Mouse (Mus musculus): ENCODE data around the gene Nck2.
A peak's percentile ranks its signal among the peaks of the same experiment; 100 is the strongest.

Gene Nck2

DNA sequence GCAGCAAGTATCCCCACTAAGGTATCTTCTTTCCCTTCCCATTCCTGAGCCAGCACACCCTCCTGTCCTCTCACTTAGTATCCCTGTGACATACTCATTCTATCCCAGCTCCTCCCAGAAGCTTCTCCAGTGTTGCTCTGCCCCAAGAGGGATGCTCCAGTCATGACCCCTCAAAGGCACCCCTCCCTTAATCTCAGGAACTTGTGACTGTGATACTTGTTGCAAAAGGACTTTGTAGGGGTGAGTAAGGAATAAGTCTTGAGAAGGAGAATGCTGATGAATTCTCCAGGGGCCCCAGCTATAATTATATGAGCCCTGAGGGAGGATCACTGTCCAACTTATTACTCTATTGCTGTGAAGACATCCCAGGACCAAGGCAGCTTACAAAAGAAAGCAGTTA, 7.8 kb upstream of the Nck2 start:
- no peak for DNase-seq

DNA sequence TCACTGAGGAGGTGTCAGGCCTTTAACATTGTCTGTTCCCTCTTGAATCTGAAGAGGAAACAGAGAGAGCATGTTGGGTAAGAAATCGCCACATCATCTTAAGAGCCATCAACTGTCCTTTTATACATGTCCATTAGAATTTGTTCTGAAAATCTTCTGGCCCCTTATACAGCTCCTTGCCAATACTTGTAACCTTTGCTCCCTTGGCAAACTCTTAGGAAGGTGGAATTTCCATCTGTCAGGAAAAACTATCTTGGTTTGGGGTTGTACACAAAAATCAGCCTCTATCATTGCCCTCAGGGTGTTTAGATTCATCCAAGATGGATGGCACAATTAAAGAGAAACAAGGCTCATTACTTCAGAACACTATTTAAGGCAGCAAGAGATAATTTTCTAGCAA, 5.1 kb upstream of the Nck2 start:
- no peak for DNase-seq

DNA sequence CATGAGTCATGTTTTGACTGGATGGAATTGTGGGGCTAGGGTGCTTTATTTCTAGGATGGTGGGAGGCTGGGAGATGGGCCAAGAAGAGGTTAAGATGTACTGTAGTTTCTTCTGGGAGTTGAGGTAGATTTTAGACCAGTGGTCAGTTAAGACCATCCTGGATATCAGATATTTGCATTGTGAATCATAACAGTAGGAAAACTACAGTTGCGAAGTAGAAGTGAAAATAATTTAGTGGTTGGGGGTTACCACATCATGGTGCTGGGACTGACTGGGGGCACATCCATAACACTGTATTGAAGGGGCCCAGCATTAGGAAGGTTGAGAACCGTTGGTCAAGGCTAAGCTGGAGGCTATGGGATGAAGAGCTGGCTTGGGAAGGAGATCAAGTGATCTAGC, 1.8 kb upstream of the Nck2 start:
- DNase-seq: no peak

DNA sequence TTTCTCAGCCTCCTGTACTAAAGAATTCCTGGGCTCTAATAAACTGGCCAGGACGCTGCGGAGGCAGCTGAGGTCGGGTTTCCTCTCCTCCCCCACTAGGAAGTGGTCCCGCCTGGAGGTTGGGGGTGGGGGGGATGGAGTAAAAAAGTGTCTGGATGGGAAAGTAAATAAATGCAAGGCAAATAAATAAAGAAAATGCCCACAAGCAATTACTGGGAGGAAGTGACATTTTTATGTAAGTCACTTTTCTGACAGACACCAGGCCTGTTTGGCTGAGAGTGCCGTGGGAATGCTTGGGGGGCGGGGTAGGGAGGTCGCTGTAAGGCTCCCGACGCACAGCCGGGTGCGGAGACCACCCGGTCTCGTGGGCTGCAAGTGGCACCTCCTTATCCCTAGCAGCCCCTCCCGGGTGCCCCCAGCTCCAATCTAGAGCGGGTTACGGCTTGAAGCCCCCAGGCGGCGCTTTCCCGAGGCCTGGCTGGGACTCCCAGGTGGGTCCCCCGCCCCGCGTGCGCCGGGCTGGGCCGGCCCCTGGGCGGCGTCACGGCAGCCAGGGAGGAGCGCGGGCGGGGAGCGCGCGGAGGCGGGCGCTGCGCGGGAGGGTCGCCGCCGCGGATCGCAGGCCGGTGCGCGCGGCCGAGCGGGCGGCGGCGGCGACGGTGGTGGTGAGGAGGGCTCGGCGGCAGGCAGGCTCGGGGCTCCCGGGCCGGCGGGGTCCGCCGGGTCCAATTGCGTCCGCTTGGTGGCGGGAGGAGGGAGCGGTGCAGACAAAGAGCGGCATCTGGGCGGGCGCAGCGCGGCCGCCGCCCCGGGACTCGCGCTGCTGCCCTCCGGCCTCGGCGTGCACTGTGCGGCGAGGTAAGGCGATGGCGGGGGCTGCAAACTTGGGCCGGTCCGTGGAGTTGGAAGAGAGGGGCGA, 1.1 kb downstream of the Nck2 start:
- DNase-seq: peak; percentile 82

DNA sequence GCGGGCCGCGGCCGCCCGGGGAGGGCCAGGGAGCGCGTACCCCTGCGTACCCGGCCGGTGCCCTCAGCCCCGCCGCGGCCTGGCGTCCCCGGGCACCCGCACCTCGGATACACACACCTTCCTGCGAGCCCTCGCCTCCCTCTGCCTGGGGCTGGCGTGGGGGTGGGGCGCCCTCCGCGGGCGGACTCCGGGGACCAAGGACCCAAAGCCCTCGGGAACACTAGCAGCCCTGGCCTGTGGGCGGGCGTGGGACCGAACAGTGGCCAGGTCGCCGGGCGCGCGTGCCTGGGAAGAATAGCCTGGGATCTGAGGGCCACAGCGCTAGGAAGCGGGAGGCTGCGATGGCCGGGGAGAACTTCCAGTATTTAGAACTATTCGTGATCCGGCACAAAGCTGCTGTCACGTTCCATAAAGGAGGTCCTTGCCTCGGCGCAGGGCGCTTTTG, 1.7 kb downstream of the Nck2 start:
- DNase-seq: peak; percentile 71

DNA sequence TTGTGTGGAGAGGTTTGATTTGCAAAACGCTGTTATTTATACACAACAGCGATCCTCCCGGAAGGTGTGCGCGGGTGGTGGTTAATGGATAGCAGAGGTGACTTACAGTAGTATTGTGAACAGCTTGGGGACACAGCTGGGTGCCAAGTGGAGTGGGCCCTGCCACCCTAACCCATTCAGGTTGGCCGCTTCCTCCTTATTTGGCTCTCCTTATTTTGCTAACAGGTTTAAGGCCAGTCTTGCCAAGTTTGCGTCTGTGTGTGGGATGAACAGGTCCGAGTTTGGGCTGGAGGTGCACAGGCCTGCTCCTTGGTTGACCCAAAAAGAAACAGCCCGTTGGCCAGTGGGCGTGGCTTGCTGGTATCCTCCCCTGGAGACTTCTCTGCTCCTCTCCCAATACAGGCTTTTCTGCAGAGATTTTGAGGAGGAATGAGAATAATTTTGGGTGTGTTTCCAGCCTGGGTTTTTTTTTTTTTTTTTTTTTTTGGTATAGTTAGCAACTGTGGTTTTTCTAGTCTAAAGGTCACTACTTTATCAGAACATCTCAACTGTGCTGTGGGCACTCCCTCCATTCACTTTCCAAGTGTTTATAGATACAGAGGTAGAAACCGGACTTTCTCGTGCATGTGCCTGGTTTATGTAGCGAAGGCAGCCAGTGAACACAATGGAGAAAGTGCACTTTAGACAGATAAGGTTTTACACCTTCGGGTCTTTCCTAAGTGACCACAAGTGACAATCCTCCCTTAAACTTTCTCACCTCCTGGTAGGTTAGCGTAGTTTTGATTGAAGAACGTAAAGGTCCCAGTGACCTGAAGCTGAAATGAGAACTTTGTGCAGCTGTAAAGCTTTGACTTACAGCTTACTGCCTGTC, 2.6 kb downstream of the Nck2 start:
- peak; percentile 81 for DNase-seq

DNA sequence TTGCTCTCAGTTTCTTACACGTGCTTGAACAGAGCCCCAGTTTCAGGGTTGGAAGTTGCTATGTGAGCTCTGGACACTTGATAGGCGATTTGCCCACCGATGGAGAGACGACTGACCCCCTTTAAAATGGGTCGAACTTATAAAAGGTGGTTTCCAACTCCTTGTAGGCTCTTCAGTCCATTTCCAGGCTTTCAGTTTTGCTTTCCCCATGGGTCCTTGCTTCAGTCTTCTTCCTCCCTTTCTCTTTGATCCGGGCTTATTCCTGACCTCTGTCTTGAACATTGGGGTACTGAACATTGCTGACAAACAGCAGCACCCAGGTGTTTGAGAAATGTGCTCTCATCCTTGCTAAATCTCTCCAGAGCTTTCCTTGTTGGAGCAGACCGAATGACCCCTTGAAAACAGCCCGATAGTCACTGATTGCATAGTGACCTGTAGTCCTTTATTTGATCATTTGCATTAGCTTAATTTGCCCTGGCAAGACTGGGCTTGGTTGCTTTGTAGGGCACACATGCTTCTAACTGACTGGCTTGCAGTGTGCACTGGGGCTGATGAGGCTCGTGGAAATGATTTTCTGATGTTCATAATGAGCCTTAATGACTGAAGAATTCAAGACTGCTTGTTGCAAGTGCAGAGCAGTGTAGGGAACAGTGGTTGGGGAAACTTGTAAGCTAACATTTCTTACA, 3.4 kb downstream of the Nck2 start:
- DNase-seq: no peak

DNA sequence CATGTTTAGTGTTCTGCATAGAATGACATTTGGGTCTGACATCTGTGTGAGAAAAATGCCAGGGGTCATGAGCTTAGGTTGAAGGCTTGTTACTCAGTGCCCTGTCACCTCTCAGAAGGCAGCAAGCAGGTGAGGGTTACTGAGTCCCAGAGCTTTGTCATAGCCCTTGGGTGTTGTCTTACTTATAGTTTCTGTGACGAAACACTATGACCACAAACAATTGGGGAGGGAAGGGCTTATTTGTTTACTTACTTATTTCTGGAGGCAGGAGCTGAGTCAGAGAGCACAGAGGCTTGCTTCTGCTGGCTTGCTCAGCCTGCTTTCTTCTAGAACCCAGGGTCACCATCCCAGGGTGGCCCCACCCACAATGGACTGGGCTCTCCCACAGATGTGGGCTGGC, 6.4 kb downstream of the Nck2 start:
- no peak for DNase-seq

DNA sequence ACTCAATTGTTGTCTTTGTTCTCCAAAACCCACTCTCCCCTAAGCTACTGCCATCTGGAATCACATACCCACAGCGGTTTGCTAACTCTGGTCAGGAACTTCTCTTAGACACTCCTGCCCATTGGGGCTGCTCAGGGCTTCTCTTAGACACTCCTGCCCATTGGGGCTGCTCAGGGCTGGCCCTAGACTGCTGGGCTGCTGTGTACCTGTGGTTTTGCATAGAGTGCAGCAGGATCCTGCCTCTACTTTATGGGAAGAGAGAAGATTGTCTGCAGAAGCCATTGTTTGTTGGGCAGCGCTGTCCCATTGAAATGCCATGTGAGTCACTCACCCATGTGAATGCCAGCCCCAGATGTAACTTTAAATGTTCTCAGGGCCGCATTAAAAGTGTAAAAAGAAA, 9.3 kb downstream of the Nck2 start:
- DNase-seq: no peak

DNA sequence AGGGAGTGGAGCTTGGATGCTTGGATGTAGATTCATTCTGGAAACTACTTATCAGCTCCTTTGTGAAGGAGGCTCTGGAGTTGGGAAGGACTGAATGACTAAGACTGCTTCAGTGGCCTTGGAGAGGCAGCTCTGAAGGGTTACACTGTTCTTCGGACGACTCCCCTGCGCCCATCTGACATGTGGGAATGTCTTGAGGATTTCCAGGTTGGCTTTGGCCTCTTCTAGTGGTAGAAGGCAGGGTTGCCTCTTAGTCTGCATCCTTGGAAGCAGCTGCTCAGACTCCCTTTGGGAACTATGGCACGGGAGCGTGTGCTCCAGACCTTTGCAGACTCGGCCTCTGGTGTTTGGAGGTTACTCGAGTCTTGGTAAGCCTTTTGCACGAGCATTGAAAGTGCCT, 10.4 kb downstream of the Nck2 start:
- no peak for DNase-seq

DNA sequence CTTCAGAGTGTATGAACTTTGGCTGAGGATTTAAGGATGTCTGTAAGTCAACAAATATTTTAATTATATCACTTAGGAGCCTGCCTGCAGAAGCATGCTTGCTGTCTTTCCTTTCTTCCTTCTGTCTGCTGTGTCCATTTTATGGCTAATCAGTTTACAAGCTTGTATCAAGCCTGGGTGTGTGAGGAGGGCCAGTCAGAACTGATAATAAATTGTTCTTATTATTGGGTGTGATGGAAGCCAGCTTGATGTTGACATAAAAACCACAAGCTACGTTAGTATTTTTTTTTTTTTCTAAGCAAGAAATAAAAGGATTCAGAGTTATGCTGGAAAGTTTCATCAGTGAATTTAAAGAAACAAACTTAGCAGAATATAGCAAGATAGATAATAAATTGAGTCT, 10.8 kb downstream of the Nck2 start:
- no peak for DNase-seq

DNA sequence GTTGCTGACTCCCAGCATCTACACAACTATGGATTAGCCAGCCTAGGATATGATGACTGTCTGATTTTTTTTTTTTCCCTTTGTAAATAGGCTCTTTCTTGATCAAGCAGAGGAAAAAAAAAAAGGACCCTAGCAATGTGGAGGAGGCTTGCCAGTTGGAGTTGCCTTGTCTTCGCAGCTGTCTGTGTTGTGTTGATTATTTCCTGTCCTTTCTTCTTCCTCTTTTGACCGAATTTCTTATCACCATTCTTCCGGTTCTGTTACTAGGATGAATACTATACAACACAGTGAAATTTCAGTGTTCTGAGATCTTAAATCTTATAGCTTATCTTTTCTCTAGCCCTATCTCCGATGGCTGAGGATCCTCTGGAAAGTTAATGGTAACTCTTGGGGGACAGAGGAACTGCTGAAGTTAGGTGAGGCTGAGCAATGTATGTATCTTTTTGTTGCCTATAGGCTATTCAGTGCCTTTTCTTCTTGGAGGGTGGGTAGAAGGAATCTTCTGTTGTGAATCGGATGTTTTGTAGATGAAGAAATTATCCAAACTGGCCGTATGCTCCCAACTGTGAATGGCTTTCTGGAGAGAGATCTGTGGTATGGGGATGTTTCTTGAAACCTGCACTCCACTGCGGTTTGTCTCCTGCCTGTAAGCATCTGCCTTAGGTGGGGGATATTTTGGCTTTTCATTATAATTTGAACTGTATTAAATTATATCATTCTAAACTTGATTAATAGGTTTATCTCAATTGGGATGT, 12.8 kb downstream of the Nck2 start:
- no peak for DNase-seq

DNA sequence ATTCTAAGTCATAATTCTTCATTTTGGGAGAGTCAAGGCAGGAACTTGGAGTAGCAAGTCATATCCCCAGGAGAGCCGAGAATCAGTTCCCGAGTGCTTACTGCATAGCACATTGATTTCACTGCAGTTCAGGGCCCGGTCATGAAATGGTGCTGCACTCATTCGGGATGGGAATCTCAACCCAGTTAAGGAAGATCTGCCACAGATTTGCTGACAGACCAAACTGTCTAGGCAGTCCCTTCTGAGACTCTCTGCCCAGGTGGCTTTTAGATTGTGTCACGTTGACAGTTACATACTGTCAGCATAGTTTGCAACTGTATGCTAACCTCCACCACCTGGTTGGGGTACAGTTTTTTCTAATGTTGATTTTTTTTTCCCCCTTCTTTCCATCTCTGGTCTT, 16.1 kb downstream of the Nck2 start:
- DNase-seq: no peak

DNA sequence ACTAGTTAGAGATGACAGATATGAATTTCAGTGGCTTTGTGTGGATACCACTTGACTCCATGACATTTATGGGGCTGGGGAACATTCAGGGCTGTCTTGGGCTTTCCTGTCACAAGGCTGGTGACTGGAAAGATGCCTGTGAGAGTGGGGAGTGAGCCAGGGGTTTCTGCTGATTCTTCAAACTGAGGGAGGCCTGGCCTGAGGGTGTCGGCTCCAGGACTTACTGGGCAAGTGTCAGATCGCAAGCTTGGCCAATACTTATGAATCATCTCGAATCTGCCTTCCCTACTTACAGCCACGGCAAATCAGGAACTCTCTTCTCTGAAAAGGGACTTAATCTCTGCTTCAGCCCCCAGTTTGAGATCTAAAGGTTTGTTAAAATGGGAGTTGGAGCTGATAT, 18.3 kb downstream of the Nck2 start:
- no peak for DNase-seq

DNA sequence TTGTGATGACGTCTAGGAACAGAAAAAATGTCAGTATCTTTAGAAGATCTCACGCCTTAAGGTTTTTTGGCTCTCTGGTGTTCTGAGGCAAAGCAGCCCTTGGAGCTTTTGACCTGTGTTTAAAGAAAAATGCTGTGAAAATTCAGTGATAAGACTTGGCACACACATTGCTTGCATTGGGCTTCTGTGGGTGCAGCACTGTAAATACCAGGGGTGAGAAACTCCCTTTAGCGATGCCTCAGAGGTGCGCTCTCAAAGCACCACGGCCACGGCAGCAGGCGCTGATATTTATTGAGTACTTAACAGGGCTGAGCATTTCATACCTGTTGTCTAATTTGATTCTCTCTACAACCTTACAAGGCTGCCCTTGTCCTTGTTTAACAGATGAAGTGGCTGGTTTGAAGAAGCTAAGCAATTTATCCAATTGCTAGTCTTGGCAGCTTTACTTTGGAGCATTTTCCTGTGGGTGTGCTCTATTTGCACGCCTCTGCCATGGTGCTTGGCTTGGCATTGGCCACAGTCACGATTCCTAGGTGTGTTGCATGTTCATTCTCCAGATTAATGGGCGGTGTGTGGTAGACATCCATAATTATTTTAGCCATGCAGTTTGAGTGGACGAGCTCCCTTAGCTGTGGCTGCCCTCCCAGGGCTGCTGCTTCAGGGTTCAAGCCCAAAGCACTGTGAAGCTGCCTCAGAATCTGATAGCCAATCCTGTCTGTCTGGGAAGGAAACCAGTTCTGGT, 19.7 kb downstream of the Nck2 start:
- no peak for DNase-seq

DNA sequence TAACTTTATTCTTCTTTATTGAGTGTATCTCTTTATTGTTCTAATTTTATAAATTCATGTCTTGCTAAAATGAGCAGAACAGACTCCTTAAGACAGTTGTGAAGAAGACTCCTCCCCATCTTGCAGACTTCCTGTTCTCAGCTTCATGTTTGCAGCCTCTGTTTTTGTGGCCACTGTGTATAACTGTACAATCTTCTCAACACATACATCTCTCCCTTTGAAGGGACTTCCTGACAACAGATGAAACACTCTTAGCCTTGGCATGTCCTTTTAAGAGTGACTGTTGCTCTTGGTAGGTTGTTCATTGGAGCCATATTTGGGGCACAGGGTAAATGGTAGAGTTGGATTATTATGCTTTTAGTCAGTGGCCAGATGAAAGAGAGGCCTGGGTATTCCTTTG, 20.6 kb downstream of the Nck2 start:
- DNase-seq: no peak

DNA sequence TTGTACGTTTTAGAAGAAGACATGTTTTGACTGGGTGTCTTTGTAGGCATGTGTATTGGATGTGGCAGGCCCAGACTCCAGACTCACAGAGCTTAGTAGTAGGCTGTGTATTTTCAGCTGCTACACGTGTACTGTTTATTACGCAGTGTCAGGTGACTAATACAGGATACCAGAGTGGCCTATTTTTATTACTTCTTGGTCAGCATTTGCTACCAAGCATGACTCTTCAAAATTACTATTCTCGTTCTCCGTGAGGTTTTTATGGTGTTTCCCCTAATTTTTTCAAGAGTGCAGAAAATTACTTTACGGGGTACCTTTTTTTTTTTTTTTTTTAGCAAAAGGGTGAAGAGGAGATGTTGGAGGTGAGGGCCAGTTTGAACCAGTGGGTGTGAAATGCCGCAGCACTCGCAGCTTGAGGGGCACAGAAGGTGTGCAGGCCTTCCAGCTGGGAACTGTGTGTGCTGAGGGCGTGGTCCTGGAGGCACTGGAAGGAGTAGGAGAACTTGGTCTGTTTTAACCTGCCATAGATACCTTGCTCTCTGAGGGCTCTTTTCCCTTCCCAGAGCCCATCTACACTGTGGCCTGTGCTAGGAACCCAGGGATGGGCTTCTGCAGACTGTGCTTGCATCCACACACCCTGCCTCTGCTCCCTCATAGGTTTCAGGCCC, 21.7 kb downstream of the Nck2 start:
- no peak for DNase-seq

DNA sequence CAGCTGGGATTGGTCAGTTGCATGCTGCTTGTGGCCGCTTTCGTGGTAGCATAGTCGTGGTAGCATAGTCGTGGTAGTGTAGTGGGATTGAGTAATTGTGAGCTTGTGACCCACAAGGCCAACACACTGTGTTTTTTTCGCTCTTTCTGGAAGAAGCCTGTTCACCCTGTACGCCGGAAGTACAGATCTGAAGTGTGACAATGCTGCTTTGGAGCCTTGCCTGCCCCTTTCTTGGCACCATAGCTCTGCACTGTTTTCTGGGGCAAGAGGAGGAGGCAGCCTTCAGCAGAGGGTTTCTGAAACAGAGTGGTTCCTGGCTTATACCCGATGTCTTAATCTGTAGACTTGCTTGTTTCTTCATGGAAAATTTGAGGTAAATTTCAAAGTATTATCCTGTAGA, 23.3 kb downstream of the Nck2 start:
- DNase-seq: peak; percentile 81

DNA sequence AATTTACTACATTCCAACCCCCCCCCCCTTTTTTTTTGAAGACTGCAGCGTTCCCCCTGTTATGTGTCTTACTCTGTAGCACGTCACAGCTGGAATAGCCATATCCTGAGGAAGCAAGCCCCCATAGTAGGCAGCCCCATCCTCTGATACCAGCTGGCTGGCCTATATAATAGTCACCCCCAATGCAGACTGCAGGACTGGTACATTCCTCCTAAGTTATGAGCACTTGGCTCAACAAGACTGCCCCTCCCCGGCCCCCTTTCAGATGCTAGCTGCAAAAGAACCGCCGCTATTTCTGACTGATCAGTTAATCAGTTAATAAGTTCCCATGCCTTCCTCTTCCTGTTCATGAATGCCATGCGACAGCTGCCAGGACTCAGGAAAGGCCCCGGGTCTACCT, 23.8 kb downstream of the Nck2 start:
- peak; percentile 29 for DNase-seq

DNA sequence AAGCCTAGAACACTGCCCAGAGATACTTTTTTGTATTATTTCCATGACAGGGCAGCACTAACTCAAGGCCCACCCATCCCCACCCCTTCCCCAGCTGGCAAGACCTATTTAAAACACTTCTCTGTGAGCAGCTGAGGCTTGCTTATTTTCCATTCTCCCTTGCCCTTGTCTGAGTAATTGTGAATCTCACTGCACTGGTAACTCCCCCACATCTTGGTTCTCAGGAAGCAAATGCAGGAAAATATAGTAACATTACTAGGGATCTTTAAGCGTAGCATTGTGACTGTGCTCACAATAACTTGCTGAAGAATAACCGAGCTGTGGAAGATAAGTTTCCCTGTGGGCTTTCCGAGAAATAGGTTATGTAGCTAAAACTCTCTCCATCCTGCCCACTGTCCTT, 24.6 kb downstream of the Nck2 start:
- DNase-seq: no peak

DNA sequence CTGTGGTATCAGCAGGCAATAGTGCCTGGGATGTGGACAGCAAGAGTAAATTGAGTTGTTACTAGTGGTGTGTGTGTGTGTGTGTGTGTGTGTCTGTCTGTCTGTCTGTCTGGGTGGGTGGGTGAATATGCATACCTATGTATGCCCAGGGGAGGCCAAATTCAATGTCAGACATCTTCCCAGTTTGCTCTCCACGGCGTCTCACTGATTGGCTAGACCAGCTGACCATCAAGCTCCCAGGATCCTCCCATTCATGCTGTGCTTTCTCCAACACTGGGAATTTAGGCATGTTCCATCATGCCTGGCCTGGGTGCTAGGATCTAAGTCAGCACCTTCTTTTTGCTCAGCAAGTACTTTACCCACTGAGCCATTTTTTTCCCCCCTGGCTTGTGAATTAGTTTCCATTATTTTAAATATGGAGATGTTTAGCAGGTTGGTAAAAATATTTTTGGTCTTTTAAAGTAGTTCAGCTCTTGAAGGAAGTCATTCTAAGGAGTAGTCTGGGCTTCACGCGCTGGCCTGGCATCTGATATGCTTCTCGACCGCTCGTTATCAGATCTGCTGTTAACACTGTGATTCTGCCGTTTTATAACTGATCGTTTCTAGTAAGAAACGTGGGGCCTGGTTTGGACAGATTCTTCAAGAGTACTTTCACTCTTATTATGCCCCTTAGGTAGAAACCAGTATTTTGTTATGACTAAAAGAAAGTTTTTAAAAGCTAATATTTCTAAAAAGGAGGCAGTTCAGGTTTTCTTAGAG, 26.2 kb downstream of the Nck2 start:
- DNase-seq: no peak
